Mouse (Mus musculus) heart, embryonic 13.5 days (tissue): Measurements from ENCODE around the gene Olfr1341. TPM values are rescaled to one million over a fixed set of nuclear protein-coding genes. Genes with fewer than 3 reads are reported as not detected.

Source experiments
- ATAC-seq: fragments of 200-750 bp; cut with Nextera tagmentation; 2 replicates; pipeline ENCODE4 v1.8.0; 2017; ENCODE audit warnings: moderate TSS enrichment; ENCODE audit not compliant: insufficient number of reproducible peaks, low FRiP score, low TSS enrichment; ENCODE audit errors: extremely low read depth
- H3K27ac ChIP-seq: fragments of 300-500 bp; sonication (generic); replicated peaks from 2 replicates; pipeline ENCODE4 v1.5.1; 2015; ENCODE audit warnings: moderate library complexity, mild to moderate bottlenecking, inconsistent platforms
- H3K27me3 ChIP-seq: fragments of 300-500 bp; sonication (generic); replicated peaks from 2 replicates; pipeline ENCODE4 v1.6.1; 2015; ENCODE audit warnings: mild to moderate bottlenecking, inconsistent platforms
- H3K36me3 ChIP-seq: fragments of 300-500 bp; sonication (generic); 2 replicates; pipeline ENCODE4 v1.6.1; 2015; ENCODE audit warnings: mild to moderate bottlenecking, inconsistent platforms
- H3K4me1 ChIP-seq: fragments of 300-500 bp; sonication (generic); 2 replicates; pipeline ENCODE4 v1.6.1; 2015; ENCODE audit warnings: inconsistent platforms
- H3K4me2 ChIP-seq: fragments of 300-500 bp; sonication (generic); 2 replicates; pipeline ENCODE4 v1.6.1; 2015; ENCODE audit warnings: inconsistent platforms, mild to moderate bottlenecking, moderate library complexity
- H3K4me3 ChIP-seq: fragments of 300-500 bp; sonication (generic); 2 replicates; pipeline ENCODE4 v1.5.1; 2015; ENCODE audit warnings: moderate library complexity, mild to moderate bottlenecking, inconsistent platforms
- H3K9ac ChIP-seq: fragments of 300-500 bp; sonication (generic); 2 replicates; pipeline ENCODE4 v1.6.1; 2015; ENCODE audit warnings: inconsistent platforms, mild to moderate bottlenecking, moderate library complexity
- H3K9me3 ChIP-seq: fragments of 300-500 bp; sonication (generic); 2 replicates; pipeline ENCODE4 v1.6.1; 2016; ENCODE audit warnings: inconsistent platforms
- WGBS: fragments of 180-500 bp; shearing (Covaris S2); methylation state at CpG from one replicate; pipeline ENCODE4 v1.1.7; 2015; ENCODE audit warnings: mixed read lengths; 5-methylcytosine and 5-hydroxymethylcytosine counted together
- polyA plus RNA-seq: library from polyadenylated mRNA; unstranded; fragments of >200 nt; fragmentation: Nextera tagmentation; extraction: Ambion mirVana; gene quantifications from 2 replicates; pipeline ENCODE4 v1.2.1, GENCODE M21; 2015

Gene Olfr1341
- not detected in 2 replicates for polyA plus RNA-seq

GRCm38 (mm10) chr4:118703223-118703622, at the start of gene Olfr1341:
TSS of gene Olfr1341 (plus strand) at chr4:118703523.
- no peak for ATAC-seq
- H3K9ac ChIP-seq = no peak within 1 kb of the TSS
- no peaks in the 10 kb centered on the region for H3K27me3 ChIP-seq
- WGBS = 64% methylated on average over 3 of the region's 3 CpGs
- H3K36me3 ChIP-seq = no peaks in the 10 kb centered on the region
- no peak within 1 kb of the TSS for H3K4me2 ChIP-seq
- no peaks in the 10 kb centered on the region for H3K9me3 ChIP-seq
- H3K27ac ChIP-seq = no peak within 1 kb of the TSS
- no peaks in the 10 kb centered on the region for H3K4me1 ChIP-seq
- no peak within 1 kb of the TSS for H3K4me3 ChIP-seq

DNA sequence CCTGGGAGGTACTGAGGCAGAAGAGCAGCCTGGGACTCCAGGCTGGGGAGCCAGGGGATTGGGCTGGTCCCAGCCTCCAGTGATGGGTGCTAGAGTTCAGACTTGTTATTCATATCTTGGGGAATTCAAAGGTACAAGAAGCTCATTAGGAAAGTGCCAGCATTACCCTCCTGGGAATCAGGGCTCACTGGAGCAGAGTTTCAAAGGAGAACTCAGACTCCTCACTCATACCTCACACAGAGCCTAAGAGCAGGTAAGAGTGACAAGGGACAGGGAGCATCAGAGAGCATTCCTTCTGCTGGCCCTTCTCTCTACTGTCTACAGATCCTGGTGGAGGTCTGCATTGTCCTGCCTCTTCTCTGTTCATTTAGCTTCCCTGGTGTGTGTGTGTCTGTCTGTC, 44.7 kb upstream of the Olfr1341 start, which contains the start of gene Olfr62:
Gene Olfr62, plus strand, starts transcription at position 301 of the 400 bp plus-strand sequence.
- Histone ChIP-seq H3K27ac (no peak within 1 kb of the TSS), H3K4me1 (no peaks in the 10 kb centered on the region), H3K36me3 (no peaks in the 10 kb centered on the region), H3K9me3 (no peaks in the 10 kb centered on the region), H3K4me2 (no peak within 1 kb of the TSS), H3K27me3 (no peaks in the 10 kb centered on the region), H3K4me3 (no peak within 1 kb of the TSS), H3K9ac (no peak within 1 kb of the TSS)
- ATAC-seq = no peak

DNA sequence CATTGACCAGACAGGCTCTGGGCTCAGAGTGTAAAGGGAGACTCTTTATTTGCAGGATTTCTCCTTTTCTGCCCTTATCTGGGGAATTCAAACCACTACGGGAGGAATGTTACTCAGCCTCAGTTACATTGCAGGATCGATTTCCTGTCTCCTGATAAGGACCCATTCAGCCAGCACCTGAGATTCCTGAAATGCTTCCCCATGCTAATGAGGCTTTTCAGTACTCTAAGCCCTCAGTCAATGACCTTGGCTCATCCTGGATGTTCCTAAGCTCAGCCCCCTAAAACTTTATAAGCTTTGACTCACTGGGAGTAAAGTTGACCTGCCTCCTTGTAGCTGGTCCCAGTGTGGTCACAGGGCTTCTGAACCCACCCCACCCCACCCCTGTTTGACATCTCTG, 16.2 kb upstream of the Olfr1341 start:
- Histone ChIP-seq H3K9me3 (no peaks in the 10 kb centered on the region), H3K36me3 (no peaks in the 10 kb centered on the region), H3K4me2 (no peak overlapping the region), H3K4me1 (no peaks in the 10 kb centered on the region), H3K27ac (no peak overlapping the region), H3K4me3 (no peak overlapping the region), H3K27me3 (peaks cover under 1% of the 10 kb centered on the region; the same call in 1 of the 2 replicates), H3K9ac (no peak overlapping the region)
- no peak for ATAC-seq
- 6% methylated on average over 2 of the region's 2 CpGs for WGBS

DNA sequence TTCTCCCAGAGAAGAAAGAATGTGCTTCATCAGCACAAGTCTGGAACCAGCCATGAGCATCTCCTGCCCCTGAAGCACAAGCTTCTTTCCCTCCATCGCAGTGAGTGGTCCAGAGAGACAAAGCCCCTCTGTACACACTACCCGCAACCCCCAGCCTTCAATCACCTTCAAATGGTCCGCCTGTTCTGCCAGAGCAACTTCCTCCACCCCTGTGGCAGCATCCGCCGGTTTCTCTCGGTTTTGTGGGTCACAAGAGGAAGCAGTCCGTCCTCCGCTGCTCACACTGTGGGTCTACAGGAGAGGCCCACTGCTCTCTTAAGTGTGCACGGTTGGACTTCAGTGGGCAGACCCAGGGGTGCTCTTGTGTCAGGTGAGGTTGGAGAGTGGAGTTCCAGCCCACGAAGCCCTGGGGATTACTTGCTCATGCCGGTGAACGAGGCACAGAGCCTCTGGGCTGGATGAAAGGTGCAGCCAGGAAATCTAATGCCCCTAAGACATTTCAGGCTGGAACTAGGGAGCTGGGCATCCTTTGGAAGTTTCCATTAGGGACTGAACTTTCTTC, 10.8 kb upstream of the Olfr1341 start, which contains the start of gene Olfr1342:
Gene Olfr1342, minus strand, starts transcription at position 345 of the 562 bp plus-strand sequence.
- no peak for ATAC-seq
- Histone ChIP-seq H3K27ac (no peak within 1 kb of the TSS), H3K9ac (no peak within 1 kb of the TSS), H3K27me3 (peaks cover 7% of the 10 kb centered on the region; the same call in 1 of the 2 replicates), H3K4me1 (no peaks in the 10 kb centered on the region), H3K9me3 (no peaks in the 10 kb centered on the region), H3K36me3 (no peaks in the 10 kb centered on the region), H3K4me3 (no peak within 1 kb of the TSS), H3K4me2 (no peak within 1 kb of the TSS)
- 56% methylated on average over 12 of the region's 12 CpGs for WGBS

GRCm38 (mm10) chr4:118693812-118694211, 9.5 kb upstream of the Olfr1341 start:
- no peak overlapping the region for H3K4me2 ChIP-seq
- H3K36me3 ChIP-seq = no peaks in the 10 kb centered on the region
- 51% methylated on average over 2 of the region's 2 CpGs for WGBS
- H3K27ac ChIP-seq = no peak overlapping the region
- H3K27me3 ChIP-seq = peaks cover 7% of the 10 kb centered on the region; the same call in 1 of the 2 replicates
- H3K9me3 ChIP-seq = no peaks in the 10 kb centered on the region
- H3K4me1 ChIP-seq = no peaks in the 10 kb centered on the region
- H3K4me3 ChIP-seq = no peak overlapping the region
- no peak overlapping the region for H3K9ac ChIP-seq
- ATAC-seq = no peak

- H3K9ac ChIP-seq = no peak overlapping the region
- no peak for ATAC-seq
- H3K4me1 ChIP-seq = no peaks in the 10 kb centered on the region
- H3K36me3 ChIP-seq = no peaks in the 10 kb centered on the region
- H3K9me3 ChIP-seq = no peaks in the 10 kb centered on the region
- H3K27ac ChIP-seq = no peak overlapping the region
- 77% methylated on average over 5 of the region's 5 CpGs for WGBS
- no peak overlapping the region for H3K4me3 ChIP-seq
- no peak overlapping the region for H3K4me2 ChIP-seq
- no peaks in the 10 kb centered on the region for H3K27me3 ChIP-seq
These were observed 4.8 kb downstream of the Olfr1341 start for GRCm38 (mm10) chr4:118708086-118708485.

GRCm38 (mm10) chr4:118711656-118712055, 8.3 kb downstream of the Olfr1341 start:
- Histone ChIP-seq H3K9ac (no peak overlapping the region), H3K36me3 (no peaks in the 10 kb centered on the region), H3K4me1 (no peaks in the 10 kb centered on the region), H3K27me3 (no peaks in the 10 kb centered on the region), H3K4me2 (no peak overlapping the region), H3K9me3 (no peaks in the 10 kb centered on the region), H3K27ac (no peak overlapping the region), H3K4me3 (no peak overlapping the region)
- ATAC-seq = no peak
- 63% methylated on average over 1 of the region's 1 CpGs for WGBS

DNA sequence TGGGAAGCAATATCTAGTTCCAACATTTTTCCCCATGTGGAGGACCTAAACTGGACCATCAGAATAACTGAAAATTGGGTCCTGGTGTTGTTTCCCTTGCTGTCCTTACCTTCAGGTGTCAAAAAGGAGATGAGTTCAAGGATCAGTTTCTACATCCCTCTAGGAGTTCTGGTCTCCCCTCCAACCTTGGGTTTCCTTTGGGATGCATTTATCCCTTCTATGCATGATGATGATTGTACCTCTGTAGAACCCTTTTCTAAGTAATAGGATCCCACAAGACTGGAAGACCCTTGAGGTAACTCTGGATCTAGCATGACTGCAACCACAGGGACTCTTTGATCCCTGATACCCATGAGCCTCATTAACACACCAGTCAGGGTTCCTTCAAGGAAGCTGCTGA, 16.5 kb downstream of the Olfr1341 start, which contains the start of gene Olfr1340:
Gene Olfr1340, plus strand, starts transcription at position 301 of the 400 bp plus-strand sequence.
- Histone ChIP-seq H3K27me3 (no peaks in the 10 kb centered on the region), H3K4me1 (no peaks in the 10 kb centered on the region)
- no peak for ATAC-seq

DNA sequence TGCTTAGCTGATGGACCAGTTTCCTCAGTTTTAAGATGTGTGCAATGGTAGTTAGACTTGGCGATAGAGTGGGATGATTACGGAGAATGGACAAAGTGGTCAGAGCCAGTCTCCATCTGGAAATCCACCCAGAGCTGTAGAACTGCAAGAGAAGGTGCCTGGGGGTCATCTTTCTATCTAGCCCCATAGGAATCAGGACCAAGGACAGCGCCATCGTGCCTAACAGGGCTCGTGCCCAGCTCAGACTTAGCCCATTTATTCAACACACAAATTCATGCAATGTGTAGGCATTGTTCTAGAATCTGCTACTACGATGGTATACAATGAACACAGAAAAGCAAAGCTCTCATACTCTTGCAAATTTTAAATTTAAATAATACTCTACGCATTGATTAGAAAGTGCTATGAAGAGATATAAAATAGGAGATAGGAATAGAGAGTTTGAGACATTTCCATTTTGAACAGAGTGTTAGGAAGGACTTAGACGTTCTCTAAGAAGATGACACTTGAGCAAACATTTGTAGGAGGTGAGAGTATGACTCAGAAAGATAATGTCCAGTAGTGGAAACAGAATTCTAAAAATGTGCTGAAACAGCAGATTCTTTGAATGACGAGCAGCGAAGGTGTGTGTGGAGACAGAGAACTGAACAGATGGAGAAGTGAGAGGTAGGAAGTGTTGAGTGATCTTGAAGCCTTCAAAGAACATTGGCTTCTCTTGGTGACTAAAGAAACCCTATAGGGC, 18.6 kb downstream of the Olfr1341 start:
- no peak overlapping the region for H3K27ac ChIP-seq
- no peaks in the 10 kb centered on the region for H3K4me1 ChIP-seq
- no peak overlapping the region for H3K4me3 ChIP-seq
- WGBS = 45% methylated on average over 10 of the region's 10 CpGs
- no peaks in the 10 kb centered on the region for H3K27me3 ChIP-seq
- H3K9ac ChIP-seq = no peak overlapping the region
- H3K9me3 ChIP-seq = no peaks in the 10 kb centered on the region
- H3K36me3 ChIP-seq = no peaks in the 10 kb centered on the region
- H3K4me2 ChIP-seq = no peak overlapping the region
- no peak for ATAC-seq

More for the DNA sequence above, 16.5 kb downstream of the Olfr1341 start, which contains the start of gene Olfr1340:
- Histone ChIP-seq H3K27ac (no peak within 1 kb of the TSS), H3K9me3 (no peaks in the 10 kb centered on the region), H3K4me3 (no peak within 1 kb of the TSS), H3K4me2 (no peak within 1 kb of the TSS), H3K9ac (no peak within 1 kb of the TSS), H3K36me3 (no peaks in the 10 kb centered on the region)

DNA sequence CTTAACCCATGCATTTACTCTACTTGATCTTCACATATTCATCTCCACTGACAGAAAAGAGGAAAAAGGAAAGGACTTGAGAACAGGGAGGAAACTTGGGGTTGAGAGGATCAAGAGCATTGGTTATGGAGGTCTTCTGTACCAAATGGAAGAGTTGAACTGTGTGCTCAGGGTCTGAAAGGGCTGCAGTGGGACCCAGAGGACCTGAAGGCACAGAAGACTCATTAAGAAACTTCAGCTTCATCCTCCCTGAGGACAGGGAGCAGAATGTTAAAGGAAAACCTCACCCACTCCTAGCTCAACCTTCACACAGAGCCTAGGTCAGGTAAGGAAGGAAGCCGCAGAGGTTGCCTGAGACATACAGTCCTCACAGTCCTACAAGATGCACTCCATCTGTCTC, 28.6 kb downstream of the Olfr1341 start, which contains the start of gene Olfr1339:
Gene Olfr1339, plus strand, starts transcription at position 301 of the 400 bp plus-strand sequence.
- H3K4me2 ChIP-seq = no peak within 1 kb of the TSS
- no peaks in the 10 kb centered on the region for H3K9me3 ChIP-seq
- 83% methylated on average over 1 of the region's 1 CpGs for WGBS
- no peaks in the 10 kb centered on the region for H3K4me1 ChIP-seq
- no peak for ATAC-seq
- H3K36me3 ChIP-seq = no peaks in the 10 kb centered on the region
- no peak within 1 kb of the TSS for H3K4me3 ChIP-seq
- H3K9ac ChIP-seq = no peak within 1 kb of the TSS
- H3K27ac ChIP-seq = no peak within 1 kb of the TSS
- H3K27me3 ChIP-seq = no peaks in the 10 kb centered on the region

DNA sequence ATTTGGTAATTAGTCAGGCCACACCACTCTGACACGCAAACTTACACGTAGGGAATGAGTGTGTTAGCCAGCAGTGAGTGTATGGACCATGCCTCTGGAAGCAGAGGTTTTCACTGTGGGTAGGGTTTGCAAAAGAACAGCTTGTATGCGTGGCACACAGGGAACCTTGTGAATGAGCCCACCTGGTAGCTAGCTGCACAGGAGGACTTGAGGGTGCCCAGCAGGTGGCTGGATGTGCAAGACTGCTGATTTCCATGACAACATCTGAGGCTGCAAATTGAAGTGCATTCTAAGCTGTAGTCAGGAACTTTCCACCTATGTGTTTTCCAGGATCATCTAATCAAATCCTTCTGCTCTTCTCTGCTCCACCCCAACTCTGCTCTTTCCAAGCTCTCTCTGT, 36.3 kb downstream of the Olfr1341 start:
- 0 out of 2 replicates have a peak, but pooled peaks cover 4% of the 10 kb centered on the region for H3K4me1 ChIP-seq
- H3K4me2 ChIP-seq = no peak overlapping the region
- H3K27ac ChIP-seq = no peak overlapping the region
- no peaks in the 10 kb centered on the region for H3K36me3 ChIP-seq
- peaks cover 48% of the 10 kb centered on the region for H3K27me3 ChIP-seq
- H3K9me3 ChIP-seq = no peaks in the 10 kb centered on the region
- H3K4me3 ChIP-seq = no peak overlapping the region
- 59% methylated on average over 3 of the region's 3 CpGs for WGBS
- no peak overlapping the region for H3K9ac ChIP-seq
- no peak for ATAC-seq
